Mouse (Mus musculus) forebrain, embryonic 14.5 days (tissue): Measurements from ENCODE around the gene Hoxb1. TPM values are rescaled to one million over a fixed set of nuclear protein-coding genes. Genes with fewer than 3 reads are reported as not detected.

Experiments used
- ATAC-seq: fragments of 200-750 bp; cut with Nextera tagmentation; 2 replicates; pipeline ENCODE4 v1.8.0; 2017; ENCODE audit warnings: mild to moderate bottlenecking, moderate library complexity
- DNase-seq: peaks from one replicate; pipeline ENCODE4 v3.0.0-alpha.2; 2015; ENCODE audit warnings: low spot score
- H3K27ac ChIP-seq: fragments of 300-500 bp; sonication (generic); 2 replicates; pipeline ENCODE4 v1.5.1; 2014; ENCODE audit warnings: low read depth, mild to moderate bottlenecking, control low read depth, low read length, moderate library complexity
- H3K27me3 ChIP-seq: fragments of 300-500 bp; sonication (generic); replicated peaks from 2 replicates; pipeline ENCODE4 v1.6.1; 2014; ENCODE audit warnings: low read length, control low read depth, mixed read lengths; ENCODE audit not compliant: control insufficient read depth, insufficient read depth
- H3K36me3 ChIP-seq: fragments of 300-500 bp; sonication (generic); 2 replicates; pipeline ENCODE4 v1.6.1; 2014; ENCODE audit warnings: low read length, control low read depth; ENCODE audit not compliant: control insufficient read depth, insufficient read depth
- H3K4me1 ChIP-seq: fragments of 300-500 bp; sonication (generic); 2 replicates; pipeline ENCODE4 v1.6.1; 2014; ENCODE audit warnings: antibody characterized with exemption, low read length, control low read depth; ENCODE audit not compliant: control insufficient read depth, insufficient read depth
- H3K4me2 ChIP-seq: fragments of 300-500 bp; sonication (generic); 2 replicates; pipeline ENCODE4 v1.6.1; 2014; ENCODE audit warnings: mild to moderate bottlenecking, control low read depth, low read length
- H3K4me3 ChIP-seq: fragments of 300-500 bp; sonication (generic); 2 replicates; pipeline ENCODE4 v1.5.1; 2014; ENCODE audit warnings: low read depth, low read length, control low read depth
- H3K9ac ChIP-seq: fragments of 300-500 bp; sonication (generic); 2 replicates; pipeline ENCODE4 v1.6.1; 2014; ENCODE audit warnings: mild to moderate bottlenecking, low read length, control low read depth, moderate library complexity
- H3K9me3 ChIP-seq: fragments of 300-500 bp; sonication (generic); replicated peaks from 2 replicates; pipeline ENCODE4 v1.6.1; 2016; ENCODE audit warnings: low read length, control low read depth, mixed read lengths; ENCODE audit not compliant: control insufficient read depth
- WGBS: fragments of 180-500 bp; shearing (Covaris S2); extraction: QIAGEN DNeasy Blood & Tissue Kit; methylation state at CpG from one replicate; pipeline ENCODE4 v1.1.7; 2014; 5-methylcytosine and 5-hydroxymethylcytosine counted together
- polyA plus RNA-seq: library from polyadenylated mRNA; unstranded; fragments of >200 nt; fragmentation: Nextera tagmentation; extraction: Ambion mirVana; gene quantifications from 2 replicates; pipeline ENCODE4 v1.2.1, GENCODE M21; 2014

Hoxb1 gene
- polyA plus RNA-seq, 1 experiment from 2014 or later: not detected

- H3K4me2 ChIP-seq: no peak overlapping the region
- H3K36me3 ChIP-seq: no peaks in the 10 kb centered on the region
- DNase-seq (no peak), ATAC-seq (no peak)
- H3K27me3 ChIP-seq: peaks cover 97% of the 10 kb centered on the region
- no peak overlapping the region for H3K4me3 ChIP-seq
- no peaks in the 10 kb centered on the region for H3K4me1 ChIP-seq
- H3K27ac ChIP-seq: no peak overlapping the region
- WGBS: 8% methylated on average over 5 of the region's 5 CpGs
- H3K9me3 ChIP-seq: no peaks in the 10 kb centered on the region
- no peak overlapping the region for H3K9ac ChIP-seq
Measured at GRCm38 (mm10) chr11:96346916-96347520, 18.5 kb upstream of the Hoxb1 start.

- no peak overlapping the region for H3K9ac ChIP-seq
- ATAC-seq (no peak), DNase-seq (no peak)
- H3K4me2 ChIP-seq: no peak overlapping the region
- H3K4me1 ChIP-seq: no peaks in the 10 kb centered on the region
- 3% methylated on average over 4 of the region's 4 CpGs for WGBS
- peaks cover 97% of the 10 kb centered on the region for H3K27me3 ChIP-seq
- H3K27ac ChIP-seq: no peak overlapping the region
- no peaks in the 10 kb centered on the region for H3K9me3 ChIP-seq
- H3K4me3 ChIP-seq: no peak overlapping the region
- H3K36me3 ChIP-seq: no peaks in the 10 kb centered on the region
Measured at GRCm38 (mm10) chr11:96347717-96348116, 17.8 kb upstream of the Hoxb1 start.

GRCm38 (mm10) chr11:96348141-96348928 lies 17.2 kb upstream of the Hoxb1 start:
- H3K36me3 ChIP-seq: no peaks in the 10 kb centered on the region
- DNase-seq: no peak
- H3K4me2 ChIP-seq: no peak overlapping the region
- no peak overlapping the region for H3K27ac ChIP-seq
- H3K4me1 ChIP-seq: no peaks in the 10 kb centered on the region
- WGBS: 2% methylated on average over 21 of the region's 21 CpGs
- H3K4me3 ChIP-seq: no peak overlapping the region
- H3K27me3 ChIP-seq: peaks cover 97% of the 10 kb centered on the region
- ATAC-seq: no peak
- H3K9ac ChIP-seq: no peak overlapping the region
- H3K9me3 ChIP-seq: no peaks in the 10 kb centered on the region

- no peak overlapping the region for H3K4me2 ChIP-seq
- peaks cover 94% of the 10 kb centered on the region for H3K27me3 ChIP-seq
- WGBS: 5% methylated on average over 3 of the region's 3 CpGs
- no peaks in the 10 kb centered on the region for H3K4me1 ChIP-seq
- no peak for ATAC-seq
- no peaks in the 10 kb centered on the region for H3K36me3 ChIP-seq
- H3K4me3 ChIP-seq: no peak overlapping the region
- DNase-seq: no peak
- no peaks in the 10 kb centered on the region for H3K9me3 ChIP-seq
- H3K27ac ChIP-seq: no peak overlapping the region
- H3K9ac ChIP-seq: no peak overlapping the region
Measured at GRCm38 (mm10) chr11:96348988-96349387, 16.6 kb upstream of the Hoxb1 start.

- DNase-seq (no peak), ATAC-seq (no peak)
- H3K4me2 ChIP-seq: no peak overlapping the region
- WGBS: under 1% methylated on average over 13 of the region's 14 CpGs
- no peak overlapping the region for H3K4me3 ChIP-seq
- peaks cover 94% of the 10 kb centered on the region for H3K27me3 ChIP-seq
- H3K9ac ChIP-seq: no peak overlapping the region
- no peak overlapping the region for H3K27ac ChIP-seq
- H3K4me1 ChIP-seq: no peaks in the 10 kb centered on the region
- no peaks in the 10 kb centered on the region for H3K36me3 ChIP-seq
- H3K9me3 ChIP-seq: no peaks in the 10 kb centered on the region
Measured at GRCm38 (mm10) chr11:96349491-96350340, 15.8 kb upstream of the Hoxb1 start.

- DNase-seq: no peak
- H3K4me2 ChIP-seq: no peak within 1 kb of the TSS
- no peak within 1 kb of the TSS for H3K4me3 ChIP-seq
- H3K27ac ChIP-seq: no peak within 1 kb of the TSS
- H3K4me1 ChIP-seq: no peaks in the 10 kb centered on the region
- ATAC-seq: no peak
- H3K9me3 ChIP-seq: no peaks in the 10 kb centered on the region
- no peak within 1 kb of the TSS for H3K9ac ChIP-seq
- WGBS: 4% methylated on average over 2 of the region's 2 CpGs
- H3K27me3 ChIP-seq: peaks cover 94% of the 10 kb centered on the region
- no peaks in the 10 kb centered on the region for H3K36me3 ChIP-seq
Measured at GRCm38 (mm10) chr11:96350341-96350624, 15.3 kb upstream of the Hoxb1 start, which contains the start of gene Hoxb2. TSS of gene Hoxb2 (plus strand) at chr11:96350525.

GRCm38 (mm10) chr11:96350791-96351190 lies 14.8 kb upstream of the Hoxb1 start:
- Histone ChIP-seq H3K4me2 (no peak overlapping the region), H3K4me1 (no peaks in the 10 kb centered on the region), H3K9ac (no peak overlapping the region), H3K9me3 (no peaks in the 10 kb centered on the region), H3K4me3 (no peak overlapping the region), H3K27ac (no peak overlapping the region), H3K27me3 (peaks cover 91% of the 10 kb centered on the region), H3K36me3 (no peaks in the 10 kb centered on the region)
- DNase-seq (no peak), ATAC-seq (no peak)
- 8% methylated on average over 2 of the region's 2 CpGs for WGBS

- no peak overlapping the region for H3K9ac ChIP-seq
- peaks cover 91% of the 10 kb centered on the region for H3K27me3 ChIP-seq
- no peaks in the 10 kb centered on the region for H3K4me1 ChIP-seq
- WGBS: under 1% methylated on average over 11 of the region's 11 CpGs
- DNase-seq: no peak
- H3K4me2 ChIP-seq: no peak overlapping the region
- no peaks in the 10 kb centered on the region for H3K9me3 ChIP-seq
- no peak overlapping the region for H3K27ac ChIP-seq
- no peak for ATAC-seq
- H3K36me3 ChIP-seq: no peaks in the 10 kb centered on the region
- H3K4me3 ChIP-seq: no peak overlapping the region
Measured at GRCm38 (mm10) chr11:96351312-96351711, 14.2 kb upstream of the Hoxb1 start.
